Mouse (Mus musculus) bone marrow macrophage, adult 2 months (primary cell): ENCODE data around the gene Aqp1. TPM values are rescaled to one million over a fixed set of nuclear protein-coding genes. Genes with fewer than 3 reads are reported as not detected.

Experiments
- H3K27ac ChIP-seq: 2 replicates; pipeline ENCODE4 v1.5.1; 2012; ENCODE audit warnings: low read depth, low read length; ENCODE audit not compliant: insufficient read depth
- H3K4me1 ChIP-seq: 2 replicates; pipeline ENCODE4 v1.6.1; 2012; ENCODE audit warnings: low read length; ENCODE audit not compliant: control insufficient read depth, insufficient read depth
- H3K4me3 ChIP-seq: 2 replicates; pipeline ENCODE4 v1.5.1; 2012; ENCODE audit warnings: mild to moderate bottlenecking, low read length, moderate library complexity; ENCODE audit not compliant: insufficient read depth
- CTCF ChIP-seq: IDR thresholded peaks from 2 replicates; pipeline ENCODE4 v1.5.1; 2012; ENCODE audit warnings: low read depth, mild to moderate bottlenecking, low read length, moderate library complexity
- POLR2A ChIP-seq: IDR thresholded peaks from 2 replicates; pipeline ENCODE4 v1.6.1; 2012; ENCODE audit warnings: mild to moderate bottlenecking, low read depth, low read length, borderline replicate concordance
- polyA plus RNA-seq: library from polyadenylated mRNA; stranded (reverse); fragments of >200 nt; gene quantifications from 2 replicates; pipeline ENCODE4 v1.2.4, GENCODE M21; 2012; ENCODE audit not compliant: missing spikeins, insufficient read depth, insufficient read length

Aqp1 gene
- polyA plus RNA-seq, 1 experiment, result not detected

DNA sequence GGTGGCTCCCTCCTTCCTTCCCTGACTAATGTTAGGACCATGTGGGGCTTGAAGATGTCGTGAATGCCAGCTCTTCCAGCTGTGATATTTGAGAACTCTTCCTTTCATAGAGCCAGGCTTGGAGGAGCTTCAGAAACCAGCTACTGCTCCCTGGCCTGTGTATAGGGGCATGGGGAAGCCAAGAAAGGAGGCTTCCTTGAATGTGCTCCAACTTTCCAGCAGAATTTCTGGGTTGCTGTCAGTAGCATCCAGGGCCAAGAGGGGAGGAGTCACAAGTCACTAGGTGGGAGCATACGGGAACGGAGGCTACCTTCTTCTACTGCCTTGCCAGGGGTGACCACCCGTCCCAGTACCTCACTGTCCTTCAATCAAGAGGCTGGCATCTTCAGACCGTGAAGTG, 40.3 kb downstream of the Aqp1 start:
- H3K4me1 ChIP-seq, result no peaks in the 10 kb centered on the region
- no peak overlapping the region for H3K27ac ChIP-seq
- TF ChIP-seq CTCF (no peak), POLR2A (no peak)
- no peak overlapping the region for H3K4me3 ChIP-seq

DNA sequence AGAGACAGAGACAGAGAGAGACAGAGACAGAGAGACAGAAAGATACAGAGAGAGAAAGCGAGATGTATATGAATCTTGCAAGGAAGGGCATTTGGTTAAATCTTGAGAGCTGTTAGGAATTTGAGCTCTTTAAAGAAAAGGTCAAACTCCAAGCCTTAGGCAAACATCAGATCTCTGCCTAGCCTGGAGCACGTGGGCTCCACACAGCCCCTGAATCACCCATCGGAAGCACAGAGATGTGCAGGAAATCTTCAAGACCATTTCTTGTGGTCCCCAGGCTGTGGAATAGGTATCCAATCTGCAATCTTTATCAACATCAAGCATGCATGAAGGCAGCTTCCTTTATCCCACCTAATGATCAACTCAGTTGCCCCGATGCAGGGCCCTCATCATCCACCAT, 41.2 kb downstream of the Aqp1 start:
- TF ChIP-seq POLR2A (no peak), CTCF (no peak)
- H3K4me3 ChIP-seq, result no peak overlapping the region
- H3K4me1 ChIP-seq, result no peaks in the 10 kb centered on the region

DNA sequence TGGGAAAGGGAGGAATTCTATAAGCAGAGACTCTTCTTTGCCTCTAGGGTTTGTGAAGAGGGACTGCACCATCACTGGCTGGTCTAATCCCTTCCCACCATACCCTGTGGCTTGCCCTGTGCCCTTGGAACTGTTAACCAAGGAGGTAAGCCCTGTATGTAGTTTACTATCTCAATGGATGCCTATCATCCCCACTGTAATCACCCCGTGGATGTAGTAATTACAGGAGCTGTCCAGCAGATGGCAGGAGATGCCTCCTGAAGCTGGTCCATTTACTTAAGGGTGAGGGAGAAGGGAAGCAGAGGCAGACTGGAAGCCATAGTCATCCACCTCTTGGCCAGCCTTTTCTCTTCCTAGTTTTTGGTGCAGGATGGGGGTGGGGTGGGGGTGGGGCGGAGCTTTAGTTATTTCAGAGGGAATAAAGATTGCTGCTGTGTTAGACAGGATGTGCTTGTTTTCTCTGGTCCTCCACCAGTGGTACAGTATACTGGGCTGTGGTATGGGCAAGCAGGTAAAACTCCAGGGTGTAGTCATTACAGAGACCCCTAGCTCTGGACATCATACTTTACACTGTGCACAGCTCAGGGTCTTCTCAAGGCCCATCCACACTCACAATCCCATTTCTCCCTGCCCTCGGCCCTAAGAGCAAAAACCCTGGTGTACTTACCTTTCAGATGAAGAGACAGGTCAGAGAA, 43.6 kb downstream of the Aqp1 start:
- Histone ChIP-seq H3K4me3 (no peak overlapping the region), H3K4me1 (no peaks in the 10 kb centered on the region), H3K27ac (no peak overlapping the region)
- TF ChIP-seq POLR2A (no peak), CTCF (peak; percentile 44)

More for the DNA sequence above, 41.2 kb downstream of the Aqp1 start:
- no peak overlapping the region for H3K27ac ChIP-seq

DNA sequence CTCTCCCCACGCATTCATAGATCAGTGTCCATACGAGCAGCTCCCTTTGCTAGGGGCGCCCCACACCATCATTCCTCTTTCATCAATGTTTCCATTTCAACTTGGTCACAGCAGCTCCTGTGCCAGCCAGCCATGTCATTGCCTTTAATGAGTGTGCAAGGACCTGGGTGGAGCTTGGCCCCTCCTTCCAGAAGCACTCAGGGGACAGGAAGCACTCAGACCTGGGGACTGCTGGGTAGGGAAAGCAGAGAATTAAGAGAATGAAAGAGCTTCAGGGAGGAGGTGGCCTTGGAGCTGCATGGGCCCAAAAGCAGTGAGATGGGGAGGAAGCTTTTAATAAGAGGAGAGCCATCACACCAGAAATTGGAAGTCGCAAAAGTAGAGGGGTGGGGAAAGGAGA, 45.7 kb downstream of the Aqp1 start:
- TF ChIP-seq CTCF (no peak), POLR2A (no peak)
- Histone ChIP-seq H3K4me3 (no peak overlapping the region), H3K27ac (no peak overlapping the region), H3K4me1 (no peaks in the 10 kb centered on the region)

DNA sequence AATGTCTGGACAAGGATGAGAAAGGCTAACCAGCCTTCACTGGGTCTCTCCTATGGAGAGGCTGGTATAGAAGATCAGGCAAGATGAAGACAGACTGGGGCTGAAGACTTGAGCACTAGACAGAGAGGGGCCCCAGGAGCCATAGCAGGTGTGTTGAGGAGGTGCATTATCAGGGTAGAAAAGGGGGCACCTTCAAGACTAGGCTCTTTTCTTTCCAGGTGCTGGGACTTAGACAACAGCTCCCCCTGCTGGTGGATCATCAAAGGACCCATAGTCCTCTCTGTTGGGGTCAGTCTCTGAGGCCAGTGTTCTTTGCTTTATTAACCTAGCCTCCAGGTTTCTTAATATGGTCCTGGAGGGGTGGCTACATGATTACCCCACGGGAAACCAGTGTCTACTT, 47.7 kb downstream of the Aqp1 start:
- peak; percentile 91 for TF ChIP-seq CTCF
- no peak for TF ChIP-seq POLR2A
- Histone ChIP-seq H3K4me1 (no peaks in the 10 kb centered on the region), H3K4me3 (no peak overlapping the region), H3K27ac (no peak overlapping the region)

DNA sequence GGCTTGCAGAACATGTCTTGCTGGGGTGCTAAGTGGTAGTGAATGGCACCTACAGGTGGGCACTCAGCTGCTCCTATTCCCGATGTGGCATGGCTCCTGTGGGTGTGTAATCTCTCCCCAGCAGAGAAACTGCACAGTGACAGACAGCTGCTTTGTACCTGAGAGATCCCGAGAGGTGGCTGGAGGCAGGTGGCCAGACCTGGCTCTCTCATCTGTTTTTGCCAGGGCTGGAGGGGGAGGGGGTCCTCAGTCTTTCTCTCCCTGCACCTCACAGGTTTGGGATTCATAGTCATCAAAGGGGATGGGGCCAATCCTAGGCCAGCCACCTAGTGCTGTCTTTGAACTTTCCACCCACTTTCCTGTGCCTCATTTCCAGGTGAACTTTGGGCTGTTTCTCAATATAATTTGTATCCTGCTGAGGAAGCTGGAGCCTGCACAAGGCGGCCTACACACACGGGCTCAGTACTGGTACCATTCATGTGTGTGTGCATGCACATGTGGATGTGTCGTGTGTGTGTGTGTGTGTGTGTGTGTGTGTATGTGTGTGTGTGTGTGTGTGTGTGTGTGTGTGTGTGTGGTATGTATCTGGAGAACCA, 48.2 kb downstream of the Aqp1 start:
- no peak overlapping the region for H3K27ac ChIP-seq
- no peak for TF ChIP-seq CTCF
- TF ChIP-seq POLR2A, result no peak
- no peaks in the 10 kb centered on the region for H3K4me1 ChIP-seq
- H3K4me3 ChIP-seq, result no peak overlapping the region

DNA sequence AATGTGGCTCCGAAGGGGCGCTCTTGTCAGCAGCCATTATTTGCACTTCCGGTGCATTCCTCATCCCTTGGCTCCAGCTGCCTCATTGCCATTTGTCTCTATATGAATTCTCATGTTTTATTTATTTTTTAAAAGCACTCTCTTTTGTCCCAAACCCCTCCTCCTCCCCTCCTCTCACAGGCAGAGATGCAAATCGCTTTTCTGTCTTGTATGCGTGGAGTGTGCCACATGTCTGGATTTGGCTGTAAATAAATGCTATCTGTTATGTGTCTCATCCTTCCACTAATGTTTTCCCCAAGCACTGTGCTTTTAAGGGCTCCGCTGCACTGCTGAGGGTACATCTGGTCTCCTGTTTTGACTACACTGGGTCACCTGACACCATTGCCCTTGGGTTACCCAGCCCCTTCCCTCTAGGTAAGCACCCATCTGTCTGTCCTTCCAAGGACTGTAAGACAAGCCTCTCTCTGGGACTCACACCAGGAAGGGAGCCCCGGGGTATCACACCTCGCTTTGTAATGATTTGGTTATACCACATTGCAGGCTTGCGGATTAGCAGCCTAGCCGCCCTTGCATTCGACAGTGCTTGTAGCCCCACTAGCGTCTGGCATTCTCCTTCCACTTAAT, 52.4 kb downstream of the Aqp1 start:
- TF ChIP-seq CTCF, result no peak
- no peak for TF ChIP-seq POLR2A
- Histone ChIP-seq H3K27ac (no peak overlapping the region), H3K4me3 (no peak overlapping the region), H3K4me1 (no peaks in the 10 kb centered on the region)

DNA sequence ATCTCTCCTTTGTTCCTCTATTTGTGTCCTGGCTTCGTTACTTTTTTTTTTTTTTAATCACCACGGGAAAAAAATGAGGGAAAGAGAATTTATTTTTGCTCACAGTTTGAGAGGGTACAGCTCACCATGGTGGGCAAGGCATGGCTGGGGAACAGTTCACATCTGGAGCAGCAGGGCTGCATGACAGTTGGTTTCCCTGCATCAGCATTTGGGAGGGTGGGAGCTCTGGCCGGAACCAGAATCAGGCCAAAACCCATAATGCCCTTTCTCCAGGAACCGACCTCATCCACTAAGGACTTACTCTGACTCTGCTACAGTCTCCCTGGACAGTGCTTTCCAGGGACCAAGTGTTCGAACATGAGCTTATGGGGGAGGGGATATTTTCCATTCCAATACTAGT, 53.1 kb downstream of the Aqp1 start:
- H3K27ac ChIP-seq, result no peak overlapping the region
- H3K4me3 ChIP-seq, result no peak overlapping the region
- no peaks in the 10 kb centered on the region for H3K4me1 ChIP-seq
- TF ChIP-seq POLR2A, result no peak
- no peak for TF ChIP-seq CTCF

DNA sequence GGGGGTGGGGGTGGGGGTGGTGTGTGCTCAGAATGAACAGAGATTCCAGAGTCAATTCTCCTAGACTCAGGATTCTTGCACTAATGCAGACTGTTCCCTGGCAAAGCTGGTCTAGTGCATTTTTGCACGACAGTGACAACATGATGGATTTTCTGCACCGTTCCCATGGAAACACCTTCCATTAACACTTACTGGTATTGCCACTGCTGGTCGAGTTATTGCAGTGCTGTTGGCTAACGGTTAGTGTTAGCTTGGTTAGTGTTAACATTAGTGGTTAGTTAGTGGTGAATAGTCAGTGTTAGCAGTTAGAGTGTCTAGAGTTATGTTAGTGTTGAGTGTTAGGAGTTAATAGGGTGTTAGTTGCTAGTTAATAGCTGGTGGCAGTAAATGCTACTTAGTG, 55.6 kb downstream of the Aqp1 start:
- TF ChIP-seq POLR2A (no peak), CTCF (no peak)
- H3K4me1 ChIP-seq, result no peaks in the 10 kb centered on the region
- H3K4me3 ChIP-seq, result no peak overlapping the region

DNA sequence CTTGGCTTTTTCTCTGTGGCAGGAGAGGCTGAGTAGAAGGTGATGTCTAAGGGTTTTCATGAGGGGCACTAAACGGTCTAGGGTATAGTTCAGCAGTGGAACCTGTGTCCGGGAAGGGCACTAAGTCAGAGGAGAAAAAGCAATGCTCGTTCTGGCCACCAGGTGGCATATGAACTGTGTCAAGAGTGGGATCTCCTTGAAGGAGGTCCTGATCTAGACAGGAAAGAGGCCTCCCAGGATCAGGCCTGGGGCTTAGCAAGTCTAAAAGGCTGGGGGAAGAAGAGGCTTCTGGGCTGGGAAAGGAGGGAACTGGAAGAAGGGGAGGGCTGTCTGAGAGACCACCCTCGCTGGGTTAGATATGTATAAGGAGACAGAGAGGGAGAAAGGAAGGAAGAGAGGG, 56.2 kb downstream of the Aqp1 start:
- no peak overlapping the region for H3K27ac ChIP-seq
- TF ChIP-seq POLR2A (no peak), CTCF (peak; percentile 75)
- H3K4me1 ChIP-seq, result no peaks in the 10 kb centered on the region
- H3K4me3 ChIP-seq, result no peak overlapping the region

More for the DNA sequence above, 55.6 kb downstream of the Aqp1 start:
- no peak overlapping the region for H3K27ac ChIP-seq
